Mouse (Mus musculus) stomach, postnatal 0 days (tissue): ENCODE data around the gene Apom. TPM values are rescaled to one million over a fixed set of nuclear protein-coding genes. Genes with fewer than 3 reads are reported as not detected.

Experiments
- ATAC-seq: fragments of 200-750 bp; cut with Nextera tagmentation; 2 replicates; pipeline ENCODE4 v1.8.0; 2017; ENCODE audit not compliant: low FRiP score, low TSS enrichment
- DNase-seq: peaks from one replicate; pipeline ENCODE4 v3.0.0-alpha.2; 2016; ENCODE audit warnings: low spot score
- H3K27ac ChIP-seq: fragments of 300-500 bp; sonication (generic); replicated peaks from 2 replicates; pipeline ENCODE4 v1.5.1; 2014; ENCODE audit warnings: mild to moderate bottlenecking, control low read depth
- H3K27me3 ChIP-seq: fragments of 300-500 bp; sonication (generic); 2 replicates; pipeline ENCODE4 v1.6.1; 2014; ENCODE audit warnings: low read length; ENCODE audit not compliant: control insufficient read depth, insufficient read depth
- H3K36me3 ChIP-seq: fragments of 300-500 bp; sonication (generic); 2 replicates; pipeline ENCODE4 v1.6.1; 2014; ENCODE audit warnings: low read length, mixed read lengths; ENCODE audit not compliant: control insufficient read depth, insufficient read depth
- H3K4me1 ChIP-seq: fragments of 300-500 bp; sonication (generic); replicated peaks from 2 replicates; pipeline ENCODE4 v1.6.1; 2014; ENCODE audit warnings: antibody characterized with exemption; ENCODE audit not compliant: control insufficient read depth, insufficient read depth
- H3K4me2 ChIP-seq: fragments of 300-500 bp; sonication (generic); replicated peaks from 2 replicates; pipeline ENCODE4 v1.6.1; 2014; ENCODE audit warnings: low read depth, mild to moderate bottlenecking, control low read depth, moderate library complexity
- H3K4me3 ChIP-seq: fragments of 300-500 bp; sonication (generic); 2 replicates; pipeline ENCODE4 v1.5.1; 2014; ENCODE audit warnings: low read depth, low read length, control low read depth
- H3K9ac ChIP-seq: fragments of 300-500 bp; sonication (generic); 2 replicates; pipeline ENCODE4 v1.6.1; 2014; ENCODE audit warnings: mild to moderate bottlenecking, low read length, control low read depth, mixed read lengths
- H3K9me3 ChIP-seq: fragments of 300-500 bp; sonication (generic); 2 replicates; pipeline ENCODE4 v1.6.1; 2016; ENCODE audit warnings: low read length; ENCODE audit not compliant: control insufficient read depth
- CTCF ChIP-seq: IDR thresholded peaks from 2 replicates; pipeline ENCODE4 v1.5.1; 2016; ENCODE audit warnings: antibody characterized with exemption, low read depth, mild to moderate bottlenecking, moderate library complexity
- EP300 ChIP-seq: optimal IDR thresholded peaks from 2 replicates; pipeline ENCODE3; 2016; ENCODE audit warnings: antibody characterized with exemption
- WGBS: fragments of 180-500 bp; shearing (Covaris S2); extraction: QIAGEN DNeasy Blood & Tissue Kit; methylation state at CpG from one replicate; pipeline ENCODE4 v1.1.7; 2014; 5-methylcytosine and 5-hydroxymethylcytosine counted together
- polyA plus RNA-seq: library from polyadenylated mRNA; unstranded; fragments of >200 nt; fragmentation: Nextera tagmentation; extraction: Ambion mirVana; gene quantifications from 2 replicates; pipeline ENCODE4 v1.2.1, GENCODE M21; 2015

Apom gene
- polyA plus RNA-seq, 1 experiment from 2014 or later = 1.3 TPM

DNA sequence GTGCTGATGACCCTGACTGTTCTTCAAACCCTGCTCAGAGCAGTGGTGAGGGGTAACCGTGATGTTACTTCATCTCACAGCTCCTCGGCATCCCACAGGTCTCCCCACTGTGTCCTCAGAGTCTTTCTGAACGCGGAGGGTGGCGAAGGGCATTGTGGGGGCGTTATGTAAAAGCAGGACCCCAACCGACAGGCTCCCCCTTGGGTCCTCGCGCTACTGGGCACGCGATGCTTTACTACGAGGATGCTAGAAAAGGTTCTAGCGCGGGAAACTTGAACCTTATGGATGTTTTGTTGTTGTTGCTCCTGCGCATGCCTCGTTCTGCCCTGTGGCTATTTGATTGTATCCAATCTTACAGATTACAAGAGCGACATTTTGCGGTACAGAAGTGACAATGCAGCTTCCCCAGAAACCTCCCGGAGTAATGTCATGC is 10.0 kb downstream of the Apom start, which contains the start of gene Csnk2b:
Gene Csnk2b (minus strand): TSS at position 183 of the 433 bp plus-strand sequence.
- H3K4me2 ChIP-seq = peak within 1 kb of the TSS; percentile 97
- peak within 1 kb of the TSS; percentile 96 for H3K27ac ChIP-seq
- peak within 1 kb of the TSS; percentile 94 for H3K9ac ChIP-seq
- ATAC-seq (no peak; the same call in 1 of the 2 replicates), DNase-seq (peak; percentile 48)
- H3K4me1 ChIP-seq = peaks cover 3% of the 10 kb centered on the region; the same call in 1 of the 2 replicates
- H3K4me3 ChIP-seq = peak within 1 kb of the TSS; percentile 91
- H3K27me3 ChIP-seq = no peaks in the 10 kb centered on the region
- TF ChIP-seq CTCF (peak; percentile 62), EP300 (no peak)
- no peaks in the 10 kb centered on the region for H3K9me3 ChIP-seq
- WGBS = 0% methylated on average over 19 of the region's 19 CpGs
- peaks cover 7% of the 10 kb centered on the region for H3K36me3 ChIP-seq

DNA sequence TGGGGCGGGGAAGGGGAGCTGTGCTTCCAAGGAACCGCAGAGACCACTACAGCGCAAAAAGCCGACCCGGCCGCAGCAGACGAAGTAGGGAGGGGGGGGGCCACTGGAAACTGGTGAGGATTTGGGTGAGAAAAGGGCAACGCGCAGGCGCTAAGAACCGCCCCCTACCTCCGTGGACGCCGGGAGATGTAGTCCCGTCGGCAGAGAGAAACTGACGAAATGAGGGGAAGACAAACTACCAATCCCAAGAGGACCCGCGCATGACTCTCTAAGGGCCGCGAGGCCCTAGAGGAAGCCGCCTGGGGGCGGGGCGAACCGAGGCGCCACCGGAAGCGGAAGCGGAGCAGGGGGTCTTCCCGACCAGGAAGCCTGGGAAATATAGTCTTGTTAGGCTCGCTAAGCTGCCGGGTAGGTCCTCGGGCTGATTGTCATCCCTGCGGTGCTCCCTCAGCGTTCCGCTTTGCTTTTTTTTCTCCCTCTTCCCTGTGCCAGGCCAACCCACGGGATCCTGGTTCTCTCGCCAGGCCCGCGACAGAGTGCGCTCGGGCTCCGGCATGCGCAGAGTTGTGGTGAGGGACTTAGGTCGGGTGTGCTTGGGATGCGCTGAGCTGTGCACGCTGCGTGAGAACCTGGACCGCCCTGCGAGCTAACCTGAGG is 10.6 kb downstream of the Apom start, which contains the start of gene Gpank1:
Gene Gpank1 (plus strand): TSS at position 313 of the 657 bp plus-strand sequence.
- Histone ChIP-seq H3K4me3 (peak within 1 kb of the TSS; percentile 91), H3K27ac (peak within 1 kb of the TSS; percentile 96), H3K36me3 (peaks cover 7% of the 10 kb centered on the region), H3K27me3 (no peaks in the 10 kb centered on the region), H3K4me1 (no peaks in the 10 kb centered on the region), H3K9me3 (no peaks in the 10 kb centered on the region), H3K4me2 (peak within 1 kb of the TSS; percentile 97), H3K9ac (peak within 1 kb of the TSS; percentile 94)
- WGBS = under 1% methylated on average over 49 of the region's 50 CpGs
- 0 out of 2 replicates have a peak, but pooled peaks have one; percentile 1 for TF ChIP-seq CTCF
- TF ChIP-seq EP300 = no peak
- DNase-seq (peak; percentile 98), ATAC-seq (peak; percentile 93)

GRCm38 (mm10) chr17:35120745-35121142 is 11.1 kb downstream of the Apom start:
- Histone ChIP-seq H3K9ac (peak overlapping the region; percentile 94), H3K4me2 (peak overlapping the region; percentile 97), H3K27ac (peak overlapping the region; percentile 78), H3K4me3 (peak overlapping the region; percentile 91), H3K36me3 (peaks cover 7% of the 10 kb centered on the region), H3K4me1 (no peaks in the 10 kb centered on the region), H3K9me3 (no peaks in the 10 kb centered on the region), H3K27me3 (no peaks in the 10 kb centered on the region)
- WGBS = under 1% methylated on average over 33 of the region's 33 CpGs
- no peak for TF ChIP-seq CTCF
- TF ChIP-seq EP300 = no peak
- no peak; the same call in 1 of the 2 replicates for ATAC-seq
- DNase-seq = peak; percentile 60

DNA sequence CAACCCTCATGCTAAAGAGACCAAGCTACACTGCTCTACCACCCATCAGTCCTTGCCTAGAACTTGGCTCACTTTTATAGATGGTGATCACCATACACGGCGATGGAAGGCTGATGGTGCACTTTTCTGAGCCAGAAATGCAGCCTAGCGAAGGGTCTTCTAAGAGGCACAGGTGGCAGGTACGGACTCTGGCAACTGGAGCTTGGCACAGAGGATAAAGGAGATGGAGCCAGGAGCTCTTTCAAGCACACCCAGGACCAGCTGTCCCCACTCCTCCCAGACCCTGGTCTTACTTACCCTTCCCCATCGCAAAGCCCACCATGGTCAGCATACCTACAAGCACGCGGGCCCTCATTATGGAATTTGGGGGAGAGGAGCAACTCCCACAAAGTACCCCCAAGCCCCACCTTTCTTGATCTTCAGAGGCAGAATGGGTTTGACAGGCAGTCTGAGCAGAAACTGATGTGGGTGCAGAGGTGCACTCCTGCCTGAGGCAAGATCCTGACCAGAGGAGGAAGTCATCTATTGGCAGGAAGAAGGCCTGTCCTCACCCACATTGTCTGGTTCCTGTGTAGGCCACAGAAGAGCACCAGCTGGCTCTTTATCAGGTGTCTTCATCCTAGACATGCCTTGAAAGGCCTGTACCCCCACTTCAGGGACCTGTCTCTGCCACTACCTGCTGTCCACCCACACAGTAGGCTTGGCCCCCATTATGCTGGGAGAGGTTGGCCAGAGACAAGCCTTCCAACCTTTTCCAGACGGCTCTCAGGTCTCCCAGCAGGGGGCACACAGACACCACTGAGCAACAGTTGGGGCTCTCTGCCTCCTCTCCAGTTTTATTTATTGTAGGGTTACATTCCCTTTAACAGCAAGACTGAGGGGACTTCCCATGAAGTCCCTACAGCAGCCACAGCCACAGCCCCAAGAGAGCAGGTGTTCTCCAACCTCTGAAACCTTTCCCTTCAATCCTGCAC is 16.5 kb downstream of the Apom start, which contains the start of gene Ly6g5b:
Gene Ly6g5b (minus strand): TSS at position 383 of the 974 bp plus-strand sequence.
- TF ChIP-seq CTCF (peak; percentile 74), EP300 (no peak)
- Histone ChIP-seq H3K27ac (no peak within 1 kb of the TSS), H3K4me2 (no peak within 1 kb of the TSS), H3K9ac (no peak within 1 kb of the TSS), H3K36me3 (peaks cover 11% of the 10 kb centered on the region), H3K27me3 (no peaks in the 10 kb centered on the region), H3K9me3 (no peaks in the 10 kb centered on the region), H3K4me1 (no peaks in the 10 kb centered on the region), H3K4me3 (no peak within 1 kb of the TSS)
- ATAC-seq = no peak
- 84% methylated on average over 8 of the region's 8 CpGs for WGBS
- peak; percentile 65 for DNase-seq

DNA sequence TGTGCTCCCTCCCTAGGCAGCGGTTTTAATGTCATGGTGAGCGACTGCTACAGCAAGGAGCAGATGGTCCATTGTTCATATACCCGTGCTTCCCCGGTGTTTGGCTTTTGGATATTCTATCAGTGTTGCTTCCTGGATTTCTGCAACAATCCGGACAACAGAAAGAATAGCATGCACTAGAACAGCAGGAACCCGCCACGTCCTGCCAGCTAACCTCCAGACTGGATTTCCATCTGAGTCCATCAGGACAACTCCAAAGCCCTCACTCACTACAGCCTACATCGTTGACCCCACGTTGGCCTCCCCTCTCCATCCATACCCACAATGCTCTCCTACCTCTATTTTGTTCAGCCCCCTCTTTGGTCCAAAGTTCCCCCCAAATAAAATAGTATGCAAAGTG is 20.1 kb downstream of the Apom start:
- H3K27ac ChIP-seq = no peak overlapping the region
- DNase-seq = no peak
- H3K9me3 ChIP-seq = no peaks in the 10 kb centered on the region
- 72% methylated on average over 9 of the region's 9 CpGs for WGBS
- no peaks in the 10 kb centered on the region for H3K27me3 ChIP-seq
- ATAC-seq = no peak
- no peaks in the 10 kb centered on the region for H3K4me1 ChIP-seq
- no peak overlapping the region for H3K9ac ChIP-seq
- no peak overlapping the region for H3K4me3 ChIP-seq
- peaks cover 4% of the 10 kb centered on the region; the same call in 1 of the 2 replicates for H3K36me3 ChIP-seq
- TF ChIP-seq CTCF = no peak
- TF ChIP-seq EP300 = no peak
- H3K4me2 ChIP-seq = no peak overlapping the region
